Mouse (Mus musculus) forebrain, embryonic 13.5 days (tissue): ENCODE data around the gene Nfkbia. TPM values are rescaled to one million over a fixed set of nuclear protein-coding genes. Genes with fewer than 3 reads are reported as not detected.

Experiments used
- ATAC-seq: fragments of 200-750 bp; cut with Nextera tagmentation; 2 replicates; pipeline ENCODE4 v1.8.0; 2017
- H3K27ac ChIP-seq: fragments of 300-500 bp; sonication (generic); 2 replicates; pipeline ENCODE4 v1.5.1; 2015; ENCODE audit warnings: inconsistent platforms, mild to moderate bottlenecking, moderate library complexity
- H3K27me3 ChIP-seq: fragments of 300-500 bp; sonication (generic); 2 replicates; pipeline ENCODE4 v1.6.1; 2015; ENCODE audit warnings: mild to moderate bottlenecking, inconsistent platforms
- H3K36me3 ChIP-seq: fragments of 300-500 bp; sonication (generic); 2 replicates; pipeline ENCODE4 v1.6.1; 2015; ENCODE audit warnings: mild to moderate bottlenecking, inconsistent platforms; ENCODE audit not compliant: poor library complexity, severe bottlenecking
- H3K4me1 ChIP-seq: fragments of 300-500 bp; sonication (generic); 2 replicates; pipeline ENCODE4 v1.6.1; 2015; ENCODE audit warnings: inconsistent platforms
- H3K4me2 ChIP-seq: fragments of 300-500 bp; sonication (generic); 2 replicates; pipeline ENCODE4 v1.6.1; 2015; ENCODE audit warnings: inconsistent platforms, mild to moderate bottlenecking, moderate library complexity
- H3K4me3 ChIP-seq: fragments of 300-500 bp; sonication (generic); 2 replicates; pipeline ENCODE4 v1.5.1; 2015; ENCODE audit warnings: mild to moderate bottlenecking, inconsistent platforms
- H3K9ac ChIP-seq: fragments of 300-500 bp; sonication (generic); 2 replicates; pipeline ENCODE4 v1.6.1; 2015; ENCODE audit warnings: mild to moderate bottlenecking, inconsistent platforms
- H3K9me3 ChIP-seq: fragments of 300-500 bp; sonication (generic); replicated peaks from 2 replicates; pipeline ENCODE4 v1.6.1; 2016; ENCODE audit warnings: inconsistent platforms
- WGBS: fragments of 180-500 bp; shearing (Covaris S2); methylation state at CpG from one replicate; pipeline ENCODE4 v1.1.7; 2015; 5-methylcytosine and 5-hydroxymethylcytosine counted together
- polyA plus RNA-seq: library from polyadenylated mRNA; unstranded; fragments of >200 nt; fragmentation: Nextera tagmentation; extraction: Ambion mirVana; gene quantifications from 2 replicates; pipeline ENCODE4 v1.2.1, GENCODE M21; 2015

Gene Nfkbia
- polyA plus RNA-seq, 1 experiment from 2014 or later = 47.0 TPM

- no peak for ATAC-seq
- H3K9me3 ChIP-seq = no peaks in the 10 kb centered on the region
- H3K9ac ChIP-seq = no peak overlapping the region
- H3K27me3 ChIP-seq = no peaks in the 10 kb centered on the region
- H3K36me3 ChIP-seq = peaks cover 29% of the 10 kb centered on the region
- no peak overlapping the region for H3K4me3 ChIP-seq
- no peak overlapping the region for H3K4me2 ChIP-seq
- 98% methylated on average over 7 of the region's 7 CpGs for WGBS
- no peak overlapping the region for H3K27ac ChIP-seq
- H3K4me1 ChIP-seq = peaks cover 19% of the 10 kb centered on the region
These were observed 4.4 kb downstream of the Nfkbia start for GRCm38 (mm10) chr12:55487843-55488660.

- H3K9ac ChIP-seq = no peak overlapping the region
- no peaks in the 10 kb centered on the region for H3K9me3 ChIP-seq
- H3K4me3 ChIP-seq = no peak overlapping the region
- H3K36me3 ChIP-seq = peaks cover 29% of the 10 kb centered on the region
- 83% methylated on average over 18 of the region's 18 CpGs for WGBS
- H3K27ac ChIP-seq = no peak overlapping the region
- H3K27me3 ChIP-seq = no peaks in the 10 kb centered on the region
- no peak overlapping the region for H3K4me2 ChIP-seq
- no peak for ATAC-seq
- peaks cover 14% of the 10 kb centered on the region for H3K4me1 ChIP-seq
These were observed 5.3 kb downstream of the Nfkbia start for GRCm38 (mm10) chr12:55486923-55487674.

GRCm38 (mm10) chr12:55484800-55485199 is 7.6 kb downstream of the Nfkbia start:
- Histone ChIP-seq H3K27ac (no peak overlapping the region), H3K4me1 (no peaks in the 10 kb centered on the region), H3K4me3 (no peak overlapping the region), H3K9ac (no peak overlapping the region), H3K27me3 (no peaks in the 10 kb centered on the region), H3K36me3 (peaks cover 18% of the 10 kb centered on the region), H3K9me3 (no peaks in the 10 kb centered on the region), H3K4me2 (no peak overlapping the region)
- no peak for ATAC-seq
- 92% methylated on average over 6 of the region's 6 CpGs for WGBS

- 80% methylated on average over 10 of the region's 10 CpGs for WGBS
- Histone ChIP-seq H3K4me2 (no peak overlapping the region), H3K27me3 (no peaks in the 10 kb centered on the region), H3K9me3 (no peaks in the 10 kb centered on the region), H3K4me1 (no peaks in the 10 kb centered on the region), H3K36me3 (peaks cover 14% of the 10 kb centered on the region), H3K4me3 (no peak overlapping the region), H3K27ac (no peak overlapping the region), H3K9ac (no peak overlapping the region)
- ATAC-seq = no peak
These were observed 8.2 kb downstream of the Nfkbia start for GRCm38 (mm10) chr12:55484079-55484774.

- Histone ChIP-seq H3K9me3 (no peaks in the 10 kb centered on the region), H3K36me3 (peaks cover 9% of the 10 kb centered on the region; the same call in 1 of the 2 replicates), H3K27me3 (no peaks in the 10 kb centered on the region), H3K4me1 (no peaks in the 10 kb centered on the region), H3K9ac (no peak overlapping the region), H3K4me3 (no peak overlapping the region), H3K4me2 (no peak overlapping the region), H3K27ac (no peak overlapping the region)
- 77% methylated on average over 5 of the region's 5 CpGs for WGBS
- ATAC-seq = no peak
These were observed 8.9 kb downstream of the Nfkbia start for GRCm38 (mm10) chr12:55483591-55483990.

- Histone ChIP-seq H3K27me3 (no peaks in the 10 kb centered on the region), H3K9ac (no peak overlapping the region), H3K4me1 (no peaks in the 10 kb centered on the region), H3K9me3 (no peaks in the 10 kb centered on the region), H3K36me3 (peaks cover 3% of the 10 kb centered on the region; the same call in 1 of the 2 replicates), H3K4me3 (no peak overlapping the region), H3K4me2 (no peak overlapping the region), H3K27ac (no peak overlapping the region)
- no peak for ATAC-seq
- 75% methylated on average over 10 of the region's 10 CpGs for WGBS
These were observed 9.7 kb downstream of the Nfkbia start for GRCm38 (mm10) chr12:55482732-55483131.

- Histone ChIP-seq H3K4me2 (no peak overlapping the region), H3K4me1 (no peaks in the 10 kb centered on the region), H3K27me3 (no peaks in the 10 kb centered on the region), H3K27ac (no peak overlapping the region), H3K4me3 (no peak overlapping the region), H3K9me3 (no peaks in the 10 kb centered on the region), H3K36me3 (no peaks in the 10 kb centered on the region), H3K9ac (no peak overlapping the region)
- WGBS = 84% methylated on average over 4 of the region's 4 CpGs
- no peak for ATAC-seq
These were observed 10.7 kb downstream of the Nfkbia start for GRCm38 (mm10) chr12:55481739-55482138.

- Histone ChIP-seq H3K9ac (no peak overlapping the region), H3K9me3 (no peaks in the 10 kb centered on the region), H3K27me3 (no peaks in the 10 kb centered on the region), H3K4me2 (no peak overlapping the region), H3K36me3 (no peaks in the 10 kb centered on the region), H3K4me3 (no peak overlapping the region), H3K4me1 (no peaks in the 10 kb centered on the region), H3K27ac (no peak overlapping the region)
- 86% methylated on average over 2 of the region's 2 CpGs for WGBS
- ATAC-seq = no peak
These were observed 11.8 kb downstream of the Nfkbia start for GRCm38 (mm10) chr12:55480471-55481153.

- no peak overlapping the region for H3K9ac ChIP-seq
- no peak for ATAC-seq
- no peaks in the 10 kb centered on the region for H3K27me3 ChIP-seq
- WGBS = 80% methylated on average over 3 of the region's 3 CpGs
- H3K4me2 ChIP-seq = no peak overlapping the region
- H3K4me3 ChIP-seq = no peak overlapping the region
- H3K4me1 ChIP-seq = no peaks in the 10 kb centered on the region
- H3K36me3 ChIP-seq = no peaks in the 10 kb centered on the region
- H3K9me3 ChIP-seq = no peaks in the 10 kb centered on the region
- H3K27ac ChIP-seq = no peak overlapping the region
These were observed 13.5 kb downstream of the Nfkbia start for GRCm38 (mm10) chr12:55478901-55479300.

GRCm38 (mm10) chr12:55474209-55474583 is 18.3 kb downstream of the Nfkbia start:
- Histone ChIP-seq H3K4me3 (no peak overlapping the region), H3K36me3 (no peaks in the 10 kb centered on the region), H3K9ac (no peak overlapping the region), H3K4me1 (no peaks in the 10 kb centered on the region), H3K4me2 (no peak overlapping the region), H3K9me3 (no peaks in the 10 kb centered on the region), H3K27ac (no peak overlapping the region), H3K27me3 (no peaks in the 10 kb centered on the region)
- 85% methylated on average over 13 of the region's 13 CpGs for WGBS
- ATAC-seq = no peak

- no peaks in the 10 kb centered on the region for H3K4me1 ChIP-seq
- no peaks in the 10 kb centered on the region for H3K9me3 ChIP-seq
- WGBS = 26% methylated on average over 8 of the region's 8 CpGs
- H3K4me2 ChIP-seq = no peak overlapping the region
- H3K27me3 ChIP-seq = no peaks in the 10 kb centered on the region
- ATAC-seq = no peak
- H3K4me3 ChIP-seq = no peak overlapping the region
- H3K9ac ChIP-seq = no peak overlapping the region
- no peak overlapping the region for H3K27ac ChIP-seq
- no peaks in the 10 kb centered on the region for H3K36me3 ChIP-seq
These were observed 18.9 kb downstream of the Nfkbia start for GRCm38 (mm10) chr12:55473250-55474208.
